Mouse (Mus musculus): ENCODE results near the gene Foxn3. TPM values are rescaled to one million over a fixed set of nuclear protein-coding genes. Genes with fewer than 3 reads are reported as not detected.

Gene Foxn3
- polyA plus RNA-seq, 1 experiment from 2014 or later, result 94.3 TPM

GRCm38 (mm10) chr12:99473406-99474133, 89.8 kb downstream of the Foxn3 start:
- Histone ChIP-seq H3K4me3 (ENCODE audit: low read depth, low read length) (no peak overlapping the region), H3K4me1 (ENCODE audit: insufficient read depth, low read depth, low read length) (peaks cover 3% of the 10 kb centered on the region; the same call in 1 of the 2 replicates), H3K9ac (replicated peaks; ENCODE audit: low read depth) (no peak overlapping the region), H3K36me3 (ENCODE audit: insufficient read depth, low read length) (no peaks in the 10 kb centered on the region), H3K4me2 (replicated peaks; ENCODE audit: low read depth, low read length) (no peak overlapping the region), H3K27ac (ENCODE audit: low read length) (no peak overlapping the region), H3K9me3 (ENCODE audit: low read length) (no peaks in the 10 kb centered on the region), H3K27me3 (replicated peaks; ENCODE audit: insufficient read depth, low read length) (no peaks in the 10 kb centered on the region)
- WGBS, result 68% methylated on average over 10 of the region's 10 CpGs
- TF ChIP-seq EP300 (IDR thresholded peaks at IDR 0.05) (no peak), CTCF (IDR thresholded peaks at IDR 0.05) (no peak)
- no peak for DNase-seq (ENCODE audit: low spot score)
- ATAC-seq, result no peak

GRCm38 (mm10) chr12:99471431-99471830, 92.0 kb downstream of the Foxn3 start:
- H3K27me3 ChIP-seq (replicated peaks; ENCODE audit: insufficient read depth, low read length), result no peaks in the 10 kb centered on the region
- H3K4me2 ChIP-seq (replicated peaks; ENCODE audit: low read depth, low read length), result no peak overlapping the region
- TF ChIP-seq EP300 (IDR thresholded peaks at IDR 0.05), result no peak
- no peak for TF ChIP-seq CTCF (IDR thresholded peaks at IDR 0.05)
- DNase-seq (ENCODE audit: low spot score), result no peak
- no peaks in the 10 kb centered on the region for H3K9me3 ChIP-seq (ENCODE audit: low read length)
- no peak overlapping the region for H3K9ac ChIP-seq (replicated peaks; ENCODE audit: low read depth)
- ATAC-seq, result no peak
- H3K4me3 ChIP-seq (ENCODE audit: low read depth, low read length), result no peak overlapping the region
- H3K36me3 ChIP-seq (ENCODE audit: insufficient read depth, low read length), result no peaks in the 10 kb centered on the region
- H3K4me1 ChIP-seq (ENCODE audit: insufficient read depth, low read depth, low read length), result peaks cover 3% of the 10 kb centered on the region; the same call in 1 of the 2 replicates
- WGBS, result 75% methylated on average over 7 of the region's 7 CpGs
- H3K27ac ChIP-seq (ENCODE audit: low read length), result no peak overlapping the region

GRCm38 (mm10) chr12:99467884-99468311, 95.5 kb downstream of the Foxn3 start:
- H3K36me3 ChIP-seq (ENCODE audit: insufficient read depth, low read length), result no peaks in the 10 kb centered on the region
- no peak overlapping the region for H3K27ac ChIP-seq (ENCODE audit: low read length)
- ATAC-seq (peak; percentile 90), DNase-seq (ENCODE audit: low spot score) (peak; percentile 40)
- H3K9ac ChIP-seq (replicated peaks; ENCODE audit: low read depth), result no peak overlapping the region
- H3K9me3 ChIP-seq (ENCODE audit: low read length), result no peaks in the 10 kb centered on the region
- H3K27me3 ChIP-seq (replicated peaks; ENCODE audit: insufficient read depth, low read length), result no peaks in the 10 kb centered on the region
- H3K4me2 ChIP-seq (replicated peaks; ENCODE audit: low read depth, low read length), result peak overlapping the region; percentile 44
- TF ChIP-seq CTCF (IDR thresholded peaks at IDR 0.05) (no peak), EP300 (IDR thresholded peaks at IDR 0.05) (peak; percentile 10; the same call in 1 of the 2 replicates)
- 40% methylated on average over 15 of the region's 15 CpGs for WGBS
- no peak overlapping the region for H3K4me3 ChIP-seq (ENCODE audit: low read depth, low read length)
- no peaks in the 10 kb centered on the region for H3K4me1 ChIP-seq (ENCODE audit: insufficient read depth, low read depth, low read length)

- H3K4me3 ChIP-seq (ENCODE audit: low read depth, low read length), result no peak overlapping the region
- TF ChIP-seq CTCF (IDR thresholded peaks at IDR 0.05) (no peak), EP300 (IDR thresholded peaks at IDR 0.05) (no peak)
- WGBS, result 79% methylated on average over 12 of the region's 12 CpGs
These were observed 96.0 kb downstream of the Foxn3 start for GRCm38 (mm10) chr12:99467256-99467883.

GRCm38 (mm10) chr12:99466426-99466825, 97.0 kb downstream of the Foxn3 start:
- WGBS, result 82% methylated on average over 5 of the region's 5 CpGs
- no peak overlapping the region for H3K27ac ChIP-seq (ENCODE audit: low read length)
- H3K9ac ChIP-seq (replicated peaks; ENCODE audit: low read depth), result no peak overlapping the region
- TF ChIP-seq CTCF (IDR thresholded peaks at IDR 0.05) (no peak), EP300 (IDR thresholded peaks at IDR 0.05) (no peak)
- no peak for ATAC-seq
- no peak overlapping the region for H3K4me2 ChIP-seq (replicated peaks; ENCODE audit: low read depth, low read length)
- no peaks in the 10 kb centered on the region for H3K36me3 ChIP-seq (ENCODE audit: insufficient read depth, low read length)
- H3K4me1 ChIP-seq (ENCODE audit: insufficient read depth, low read depth, low read length), result no peaks in the 10 kb centered on the region
- H3K9me3 ChIP-seq (ENCODE audit: low read length), result no peaks in the 10 kb centered on the region
- no peak for DNase-seq (ENCODE audit: low spot score)
- H3K4me3 ChIP-seq (ENCODE audit: low read depth, low read length), result no peak overlapping the region
- no peaks in the 10 kb centered on the region for H3K27me3 ChIP-seq (replicated peaks; ENCODE audit: insufficient read depth, low read length)

More at GRCm38 (mm10) chr12:99467256-99467883, 96.0 kb downstream of the Foxn3 start:
- H3K4me1 ChIP-seq (ENCODE audit: insufficient read depth, low read depth, low read length), result no peaks in the 10 kb centered on the region
- no peaks in the 10 kb centered on the region for H3K9me3 ChIP-seq (ENCODE audit: low read length)
- H3K9ac ChIP-seq (replicated peaks; ENCODE audit: low read depth), result no peak overlapping the region
- H3K27me3 ChIP-seq (replicated peaks; ENCODE audit: insufficient read depth, low read length), result no peaks in the 10 kb centered on the region
- ATAC-seq, result peak; percentile 20
- peak overlapping the region; percentile 44 for H3K4me2 ChIP-seq (replicated peaks; ENCODE audit: low read depth, low read length)
- DNase-seq (ENCODE audit: low spot score), result no peak
- no peak overlapping the region for H3K27ac ChIP-seq (ENCODE audit: low read length)
- no peaks in the 10 kb centered on the region for H3K36me3 ChIP-seq (ENCODE audit: insufficient read depth, low read length)

GRCm38 (mm10) chr12:99464291-99464690, 99.1 kb downstream of the Foxn3 start:
- no peaks in the 10 kb centered on the region for H3K27me3 ChIP-seq (replicated peaks; ENCODE audit: insufficient read depth, low read length)
- no peak overlapping the region for H3K4me3 ChIP-seq (ENCODE audit: low read depth, low read length)
- DNase-seq (ENCODE audit: low spot score) (peak; percentile 27), ATAC-seq (no peak)
- H3K4me1 ChIP-seq (ENCODE audit: insufficient read depth, low read depth, low read length), result no peaks in the 10 kb centered on the region
- no peak overlapping the region for H3K9ac ChIP-seq (replicated peaks; ENCODE audit: low read depth)
- no peak for TF ChIP-seq CTCF (IDR thresholded peaks at IDR 0.05)
- no peak for TF ChIP-seq EP300 (IDR thresholded peaks at IDR 0.05)
- no peak overlapping the region for H3K27ac ChIP-seq (ENCODE audit: low read length)
- no peak overlapping the region for H3K4me2 ChIP-seq (replicated peaks; ENCODE audit: low read depth, low read length)
- no peaks in the 10 kb centered on the region for H3K36me3 ChIP-seq (ENCODE audit: insufficient read depth, low read length)
- 48% methylated on average over 5 of the region's 5 CpGs for WGBS
- H3K9me3 ChIP-seq (ENCODE audit: low read length), result no peaks in the 10 kb centered on the region
